Mouse (Mus musculus) v-Abl transformed pro-B cells (cell line): ENCODE data around the gene Robo1.
"Not testable (repeated sequence)": the region's sequence is repeated elsewhere in the genome, so short reads cannot be mapped to it uniquely, and the experiment has no call there.

Source experiments
- in situ Hi-C, 2 experiments: fragments of 400-800 bp; cut with MboI; formaldehyde crosslinking; loops; one replicate each; pipeline ENCODE4 v1.15.1; 2025; ENCODE audit not compliant: unreplicated experiment in 2 of 2

Gene Robo1

DNA sequence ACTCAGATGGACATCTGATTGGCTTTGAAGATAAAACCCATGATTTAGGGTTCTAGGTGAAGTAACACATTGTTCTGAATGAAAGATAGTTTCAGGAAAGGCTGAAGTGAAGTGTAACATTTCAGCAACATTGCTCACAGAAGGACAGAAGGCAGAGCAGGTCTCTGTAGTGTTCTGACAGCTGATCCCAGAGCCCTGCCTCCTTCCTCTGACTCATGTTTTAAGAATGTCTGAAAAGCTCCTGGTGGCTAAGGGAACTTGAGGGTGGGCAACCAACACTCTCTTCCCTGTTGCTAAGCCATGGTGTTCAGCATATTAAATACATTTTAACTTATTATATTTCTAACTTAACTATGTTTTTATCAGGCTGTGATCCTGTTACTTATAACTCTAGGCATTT is 126.3 kb downstream of the Robo1 start:
- in situ Hi-C loops = no loop called here

DNA sequence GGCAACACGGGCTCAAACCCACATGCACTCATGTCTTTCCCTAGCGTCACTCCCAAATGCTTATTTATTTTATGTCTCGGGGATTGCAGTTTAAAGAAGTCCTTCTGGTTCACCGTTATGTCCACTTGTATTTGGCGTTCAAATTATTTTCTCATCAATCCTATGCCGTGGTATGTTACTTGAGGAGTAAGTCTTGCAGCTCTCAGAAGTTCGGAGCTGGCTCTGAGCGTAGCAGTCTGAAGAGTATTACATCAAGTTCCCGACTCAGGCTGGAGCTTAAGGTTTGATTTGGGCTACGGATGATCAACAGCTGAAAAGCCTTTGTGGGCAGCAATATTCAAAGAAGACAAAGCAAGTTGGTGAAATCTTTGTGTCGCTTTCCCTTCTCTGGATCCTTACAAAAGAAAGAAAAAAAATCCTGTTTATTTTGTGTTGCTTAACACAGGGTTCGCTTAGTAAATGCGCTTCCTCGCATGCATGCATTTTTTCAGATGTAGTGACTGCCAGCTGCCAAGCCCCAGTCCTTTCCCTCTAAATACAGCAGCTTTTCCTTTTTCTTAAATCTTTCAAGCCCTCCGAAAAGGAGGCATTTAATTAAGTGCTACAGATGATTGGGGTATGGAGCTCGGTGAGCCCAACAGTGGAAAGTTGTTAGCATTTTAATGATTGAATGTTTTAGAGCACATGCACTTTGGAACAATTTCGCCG is 136.5 kb downstream of the Robo1 start:
- in situ Hi-C loops = no loop called here

DNA sequence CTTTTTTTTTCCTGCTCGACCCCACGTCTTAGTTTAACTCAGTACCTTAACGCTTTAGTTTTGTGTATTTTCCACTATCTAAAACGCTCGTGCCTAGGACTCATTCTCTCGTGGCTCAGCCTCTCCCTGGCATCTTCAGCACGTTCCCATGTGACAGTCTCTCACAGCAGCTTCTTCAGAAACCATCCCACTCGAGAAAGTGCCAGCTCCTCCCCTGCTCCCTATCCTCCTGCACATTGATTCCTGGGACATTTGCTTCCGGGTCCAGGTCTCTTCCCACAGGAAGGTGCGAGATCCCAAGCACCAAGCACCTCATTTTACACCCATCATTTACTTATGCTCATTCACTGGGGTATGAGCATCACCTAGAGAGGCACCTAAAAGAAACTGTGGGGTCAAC is 150.0 kb downstream of the Robo1 start:
- in situ Hi-C loops = no loop called here

DNA sequence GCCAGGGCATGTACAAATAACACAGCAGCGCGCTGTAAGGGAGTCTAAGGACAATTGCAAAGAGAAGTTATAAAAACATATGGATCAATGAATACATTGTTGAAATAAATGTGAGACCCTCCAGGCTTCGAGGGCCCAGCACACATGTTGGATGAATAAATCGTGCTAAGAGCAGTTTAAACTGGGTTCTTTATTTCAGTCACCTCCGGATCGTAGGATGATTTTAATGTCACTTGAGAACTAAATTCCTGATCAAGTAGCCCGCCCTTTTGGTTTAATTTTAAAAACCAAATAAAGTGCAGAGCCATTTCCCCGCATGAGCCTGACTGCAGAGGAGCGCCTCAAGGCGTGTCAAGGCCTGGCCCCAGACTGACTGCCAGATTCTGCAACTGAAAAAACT is 150.5 kb downstream of the Robo1 start:
- in situ Hi-C loops = no loop called here

DNA sequence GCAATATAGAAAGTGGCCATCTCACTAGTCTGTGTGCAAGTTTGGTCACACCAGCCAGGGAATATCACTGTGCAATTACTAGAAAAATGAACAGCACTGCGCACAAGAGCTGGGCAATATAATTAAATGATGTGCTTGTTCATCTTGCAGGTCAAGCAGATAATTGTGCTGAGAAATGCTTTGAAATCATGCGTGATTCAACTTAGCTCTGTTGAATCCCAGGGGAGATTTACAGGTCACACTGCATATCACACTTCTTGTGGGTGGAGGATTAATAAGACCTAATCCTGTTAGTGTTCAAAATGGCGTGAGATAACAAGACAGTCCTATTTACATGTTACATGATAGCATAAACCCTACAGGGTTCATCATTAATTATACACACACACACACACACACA is 157.6 kb downstream of the Robo1 start:
- in situ Hi-C loops = no loop called here

DNA sequence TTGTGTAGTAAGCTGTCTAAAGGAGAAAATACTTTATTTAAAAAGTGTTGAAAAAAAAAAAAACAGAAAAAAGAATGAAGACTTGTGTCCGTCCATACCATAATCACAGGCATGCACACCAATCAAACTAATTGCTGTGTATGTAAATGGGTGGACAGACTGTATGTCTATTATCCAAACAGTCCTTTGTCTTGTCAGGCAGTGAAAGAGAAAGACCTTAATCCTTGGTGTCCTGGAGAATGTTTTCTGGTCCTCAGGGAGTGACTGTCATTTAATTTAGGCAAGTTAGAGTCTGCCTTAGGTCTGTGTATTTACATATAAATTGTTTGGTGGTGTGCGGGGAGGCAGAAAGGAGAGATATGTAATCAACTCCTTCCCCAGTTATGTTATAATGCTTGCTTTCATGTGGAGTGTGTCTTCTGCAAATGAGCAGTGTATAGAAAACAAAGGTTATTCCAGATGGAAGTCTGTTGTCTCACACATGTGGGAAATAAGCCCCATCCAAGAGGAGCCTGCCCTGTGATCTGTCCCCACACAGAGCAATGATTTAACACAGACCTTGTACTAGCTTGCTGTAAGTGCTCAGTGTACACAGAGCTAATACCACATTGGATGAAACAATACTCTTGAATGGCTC is 162.0 kb downstream of the Robo1 start:
- in situ Hi-C loops = no loop called here

DNA sequence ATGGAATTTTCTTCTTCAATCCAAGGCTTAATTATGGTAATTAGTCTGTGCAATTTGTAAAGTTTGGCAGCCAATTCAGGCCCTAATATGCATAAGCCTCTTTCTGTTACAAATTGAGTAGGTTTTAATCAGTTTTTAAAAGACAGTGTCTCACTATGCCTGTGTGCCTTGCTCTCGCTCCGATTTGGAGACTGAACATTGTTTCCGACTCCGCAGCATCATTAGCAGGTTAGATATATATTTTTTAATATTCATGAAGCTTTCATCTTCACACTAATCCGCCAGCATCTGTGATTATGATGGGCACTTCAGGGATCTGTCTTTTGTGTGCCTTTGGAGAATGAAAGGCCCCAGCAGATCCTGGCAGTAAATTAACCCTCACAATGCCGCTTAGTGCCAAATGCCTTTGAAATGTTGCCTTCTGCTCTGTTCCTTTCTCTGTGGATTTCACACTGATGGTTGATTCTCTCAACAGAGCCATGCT is 202.7 kb downstream of the Robo1 start:
- in situ Hi-C loops = no loop called here

DNA sequence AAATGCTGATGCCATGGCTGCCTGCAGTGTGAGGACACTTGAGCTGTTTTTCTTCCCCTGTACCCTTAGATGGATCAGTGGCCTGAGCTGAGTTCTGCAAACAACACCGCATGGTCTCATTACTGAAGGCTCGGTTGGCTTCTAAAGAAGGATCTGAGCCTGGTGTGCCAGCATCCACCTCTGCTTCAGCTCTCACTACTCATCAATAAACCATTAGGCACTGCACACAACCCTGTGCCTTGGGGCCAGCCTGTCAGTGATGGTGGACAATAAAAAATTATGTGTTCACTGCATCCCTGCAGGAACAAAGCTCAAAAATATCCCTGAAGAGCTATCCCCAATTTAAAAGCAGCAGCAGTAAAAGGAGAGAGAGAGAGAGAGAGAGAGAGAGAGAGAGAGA is 223.2 kb downstream of the Robo1 start:
- in situ Hi-C loops = no loop called here

DNA sequence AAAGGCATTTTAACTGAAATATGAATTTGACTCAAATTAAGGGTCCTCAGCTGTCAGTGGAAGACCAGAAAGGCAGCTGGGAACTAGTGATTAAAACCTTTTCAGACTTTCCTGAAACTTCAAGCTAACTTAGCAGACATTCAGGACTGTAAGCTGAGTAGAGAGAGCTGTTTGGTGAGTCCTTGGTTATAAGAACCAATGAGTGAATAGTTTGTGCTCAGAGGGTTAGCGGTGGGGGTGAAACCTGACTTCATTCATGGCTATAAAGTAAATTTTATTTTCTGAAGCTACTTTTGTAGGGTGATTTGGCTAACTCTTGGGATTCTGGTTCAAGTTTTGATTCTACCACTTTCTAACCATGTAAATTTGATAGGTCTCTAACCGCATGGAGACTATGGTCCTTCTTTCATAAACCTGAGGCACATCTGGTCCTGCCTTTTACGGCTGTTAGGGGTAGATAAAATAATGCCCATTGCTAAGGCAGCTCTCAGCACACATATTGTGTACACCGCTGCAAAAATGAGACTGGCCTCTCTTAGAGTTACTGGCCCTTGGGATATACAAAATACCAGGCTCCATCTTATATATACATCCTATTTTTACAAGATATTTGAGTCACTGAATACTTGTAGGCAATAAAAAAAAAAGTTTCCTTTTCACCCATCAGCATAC is 225.9 kb downstream of the Robo1 start:
- in situ Hi-C loops = no loop called here

DNA sequence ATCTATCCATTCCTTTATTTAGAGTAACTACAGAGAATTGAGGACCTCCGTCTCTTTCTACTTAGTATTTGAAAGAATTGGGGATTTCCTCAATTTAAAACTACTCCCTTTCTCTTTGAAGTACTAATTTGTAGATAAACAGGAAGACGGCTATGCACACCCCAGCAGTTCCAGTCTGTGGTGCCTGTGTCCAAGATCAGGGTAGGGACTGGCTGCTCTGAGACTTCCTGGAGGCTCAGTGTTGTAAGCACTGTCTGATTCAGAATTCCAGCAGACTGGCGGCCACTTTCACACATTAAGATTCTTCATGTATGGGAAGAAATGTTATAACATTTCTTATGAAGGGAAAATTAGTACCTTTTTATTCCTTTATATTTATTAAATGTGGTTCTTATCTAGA is 230.1 kb downstream of the Robo1 start:
- in situ Hi-C loops = no loop called here

DNA sequence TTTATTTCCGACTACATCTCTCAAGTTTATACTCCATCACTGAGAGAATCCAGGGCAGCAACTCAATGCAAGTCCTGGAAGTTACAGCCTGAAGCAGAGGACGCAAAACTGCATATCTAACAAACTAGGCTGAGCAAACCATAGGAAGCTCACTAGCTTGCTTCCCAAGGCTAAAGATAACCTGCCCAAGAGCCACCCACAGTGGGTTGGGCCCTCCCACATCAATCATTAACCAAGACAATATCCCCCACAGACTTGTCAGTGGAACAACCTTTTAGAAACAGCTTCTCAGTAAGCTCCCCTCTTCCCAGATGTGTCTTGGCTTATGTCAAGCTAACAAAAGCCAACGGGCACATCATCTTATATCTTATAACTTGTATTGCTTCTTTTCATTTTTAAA is 235.8 kb downstream of the Robo1 start:
- in situ Hi-C loops = no loop called here

DNA sequence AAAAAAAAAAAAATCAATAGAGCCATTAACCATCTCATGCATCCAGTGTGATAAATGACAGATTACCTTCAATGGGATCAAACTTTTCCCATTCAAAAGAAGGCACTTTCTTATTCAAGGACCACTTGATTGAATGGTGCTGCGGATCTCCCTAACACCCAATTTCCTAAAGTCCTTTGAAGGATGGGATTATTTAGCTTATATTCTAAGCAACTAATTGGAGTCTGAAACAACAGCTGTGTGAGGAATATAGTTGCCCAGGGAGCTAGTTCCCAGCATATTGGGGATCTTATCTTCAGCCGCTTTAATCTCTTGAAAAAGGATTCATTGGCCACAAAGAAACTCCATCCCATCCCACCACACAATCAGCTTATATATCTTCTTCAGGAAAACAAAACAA is 236.8 kb downstream of the Robo1 start:
- in situ Hi-C loops = no loop called here

DNA sequence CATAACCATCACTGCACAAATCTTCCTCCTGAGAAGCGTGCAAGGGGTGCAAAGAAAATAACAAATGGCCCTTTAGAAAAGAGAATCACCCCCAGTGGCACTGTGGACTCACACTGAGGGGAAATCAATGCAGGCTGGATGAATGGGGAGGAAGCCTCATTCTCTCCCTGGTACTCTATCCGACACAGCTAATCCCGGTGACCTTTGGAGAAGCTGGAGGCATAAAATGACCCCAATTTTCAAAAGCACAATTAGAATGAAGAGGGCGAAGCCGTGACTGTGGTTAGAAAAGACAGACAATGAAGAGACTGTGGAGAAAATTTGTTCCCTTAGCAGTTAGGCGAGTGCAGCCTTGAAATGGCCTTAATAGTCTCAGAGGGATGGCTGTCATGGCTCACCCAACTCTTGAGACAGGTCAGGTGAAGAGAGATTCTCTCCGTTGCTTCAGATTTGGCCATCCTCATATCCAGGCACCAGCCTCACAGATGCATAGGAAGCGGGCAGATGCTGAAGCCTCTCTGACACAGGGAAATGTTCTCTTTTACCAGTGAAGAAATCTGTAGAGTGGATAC is 243.7 kb downstream of the Robo1 start:
- in situ Hi-C loops = no loop called here

DNA sequence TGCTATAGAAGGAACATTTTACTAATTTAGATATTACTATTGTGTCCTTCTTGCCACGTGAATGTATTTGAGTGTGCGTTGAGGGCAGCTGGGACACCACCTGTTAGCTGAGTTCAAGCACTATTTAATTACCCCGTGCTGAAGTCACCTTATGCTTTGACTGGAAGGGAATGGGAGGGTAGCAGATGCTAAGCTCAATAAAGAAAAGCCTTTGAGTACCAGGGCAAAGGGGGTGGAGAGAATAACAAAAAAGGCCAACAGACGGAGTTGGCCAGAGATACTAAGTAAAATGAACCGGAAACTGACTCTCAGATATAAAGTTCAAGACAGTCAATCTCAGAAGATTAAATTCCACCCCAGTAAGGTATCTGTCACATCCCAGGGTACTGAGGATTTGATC is 245.6 kb downstream of the Robo1 start:
- in situ Hi-C loops = no loop called here

DNA sequence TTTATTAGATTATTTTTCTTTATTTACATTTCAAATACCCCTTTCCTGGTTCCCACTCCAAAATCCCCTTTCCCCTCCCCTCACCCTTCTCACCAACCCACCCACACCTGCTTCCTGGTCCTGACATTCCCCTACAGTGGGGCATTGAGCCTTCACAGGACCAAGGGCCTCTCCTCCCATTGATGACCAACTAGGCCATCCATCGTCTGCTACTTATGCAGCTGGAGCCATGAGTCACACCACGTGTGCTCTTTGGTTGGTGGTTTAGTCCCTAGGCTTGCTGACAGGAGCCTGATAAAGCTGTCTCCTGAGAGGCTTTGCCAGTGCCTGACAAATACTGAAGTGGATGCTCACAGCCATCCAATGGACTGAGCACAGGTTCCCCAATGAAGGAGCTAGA is 254.0 kb downstream of the Robo1 start:
- in situ Hi-C loops = not testable (repeated sequence)

DNA sequence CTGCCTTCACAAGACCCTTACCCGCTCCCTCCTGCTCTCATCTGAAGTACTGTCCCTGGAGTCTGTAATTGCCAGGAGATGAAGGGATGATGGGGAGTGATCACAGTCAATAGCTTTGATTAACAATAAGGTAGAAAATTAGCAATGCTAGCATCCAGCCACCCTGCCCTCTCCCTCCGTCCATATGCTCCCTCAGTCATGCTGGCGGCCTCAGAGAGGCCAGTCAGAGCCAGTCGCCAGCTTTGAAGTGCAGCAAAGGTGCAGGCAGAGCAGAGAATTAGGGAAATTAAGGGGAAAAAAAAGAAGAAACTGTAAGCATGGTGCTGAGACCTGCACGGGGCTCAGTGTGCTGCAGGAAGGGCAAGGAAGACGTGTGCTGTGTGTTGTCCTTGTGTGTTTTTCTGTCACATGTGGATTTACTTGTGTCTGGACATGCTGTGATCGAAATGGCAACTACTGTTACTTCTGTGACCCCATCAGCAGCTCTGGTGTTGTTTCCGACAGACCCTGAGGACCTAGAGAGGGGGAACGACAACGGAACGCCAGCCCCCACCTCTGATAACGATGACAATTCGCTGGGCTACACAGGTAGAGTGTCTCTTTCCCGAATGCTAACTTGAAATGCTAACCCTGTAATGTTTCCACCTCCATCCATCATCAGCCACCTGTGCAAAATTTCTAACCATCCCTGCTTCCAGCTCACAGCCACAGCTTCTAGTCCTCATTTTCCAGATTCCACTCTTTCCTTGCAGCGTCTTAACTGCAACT is 255.3 kb downstream of the Robo1 start:
- in situ Hi-C loops = no loop called here

DNA sequence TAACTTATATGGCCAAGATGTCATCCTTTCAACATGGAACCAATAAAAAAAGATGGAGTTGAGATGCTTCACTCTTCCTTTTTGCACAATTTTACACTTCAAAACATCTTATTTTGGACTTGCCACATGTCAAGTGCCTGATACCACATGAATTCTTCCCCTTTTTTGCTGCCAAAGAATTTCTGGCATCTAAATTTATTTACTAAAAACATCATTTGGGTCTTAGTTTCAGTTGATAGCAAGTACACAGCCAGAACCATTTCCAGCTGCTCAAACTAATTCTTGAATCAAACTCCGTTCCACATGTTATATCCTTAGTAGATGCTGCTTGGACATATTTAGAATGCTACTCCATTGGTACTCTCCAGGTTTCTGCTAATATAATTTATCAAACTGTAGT is 267.1 kb downstream of the Robo1 start:
- in situ Hi-C loops = no loop called here

DNA sequence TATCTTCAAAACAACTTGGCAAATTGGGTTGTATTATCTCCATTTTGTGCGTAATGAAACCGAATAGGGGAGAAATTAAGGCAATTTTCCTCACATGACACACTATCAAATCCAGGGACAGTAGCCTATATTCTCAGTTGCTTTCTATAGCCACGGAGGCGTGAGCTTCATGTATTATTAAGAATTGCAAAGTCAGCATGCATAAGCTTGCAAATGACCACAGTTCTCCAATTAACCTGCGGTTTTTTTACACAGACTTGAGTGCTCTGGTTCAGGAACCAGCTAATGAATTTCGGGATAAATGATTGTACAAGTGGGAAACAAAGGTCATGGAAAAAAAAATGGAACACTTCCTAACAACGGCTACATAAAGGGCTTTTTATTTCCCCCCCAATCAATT is 268.9 kb downstream of the Robo1 start:
- in situ Hi-C loops = no loop called here

DNA sequence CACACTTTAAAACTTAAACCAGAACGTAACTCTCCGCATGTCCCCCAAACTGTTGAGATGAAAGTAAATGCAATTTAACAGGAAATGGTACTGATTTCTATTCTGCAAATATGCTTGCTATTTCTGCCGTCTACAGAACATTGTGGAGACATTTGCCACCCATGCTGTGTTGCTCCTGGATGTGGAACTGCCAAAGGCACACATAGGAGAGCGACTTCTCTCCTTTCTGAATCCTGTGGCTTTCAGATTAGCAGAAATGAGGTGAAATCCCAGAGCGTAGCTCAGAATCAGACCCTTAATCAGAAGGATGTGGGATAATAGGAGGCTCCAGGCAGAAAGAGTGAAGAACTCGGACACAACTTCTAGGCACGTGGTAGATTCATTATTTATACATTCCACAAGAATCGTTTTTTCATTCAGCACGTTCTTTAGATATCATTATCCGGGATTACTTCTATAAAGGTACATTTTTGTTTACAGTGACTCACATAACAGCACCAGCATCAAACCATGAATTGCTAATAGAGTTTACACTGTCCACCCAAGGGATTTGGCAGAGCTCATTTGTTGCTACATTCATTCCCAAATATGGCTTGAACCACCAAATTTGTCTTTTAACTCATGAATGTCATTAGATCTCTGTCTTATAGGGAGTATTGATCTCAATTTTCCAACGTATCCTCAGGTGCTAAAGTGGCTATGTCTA is 276.5 kb downstream of the Robo1 start:
- in situ Hi-C loops = no loop called here

DNA sequence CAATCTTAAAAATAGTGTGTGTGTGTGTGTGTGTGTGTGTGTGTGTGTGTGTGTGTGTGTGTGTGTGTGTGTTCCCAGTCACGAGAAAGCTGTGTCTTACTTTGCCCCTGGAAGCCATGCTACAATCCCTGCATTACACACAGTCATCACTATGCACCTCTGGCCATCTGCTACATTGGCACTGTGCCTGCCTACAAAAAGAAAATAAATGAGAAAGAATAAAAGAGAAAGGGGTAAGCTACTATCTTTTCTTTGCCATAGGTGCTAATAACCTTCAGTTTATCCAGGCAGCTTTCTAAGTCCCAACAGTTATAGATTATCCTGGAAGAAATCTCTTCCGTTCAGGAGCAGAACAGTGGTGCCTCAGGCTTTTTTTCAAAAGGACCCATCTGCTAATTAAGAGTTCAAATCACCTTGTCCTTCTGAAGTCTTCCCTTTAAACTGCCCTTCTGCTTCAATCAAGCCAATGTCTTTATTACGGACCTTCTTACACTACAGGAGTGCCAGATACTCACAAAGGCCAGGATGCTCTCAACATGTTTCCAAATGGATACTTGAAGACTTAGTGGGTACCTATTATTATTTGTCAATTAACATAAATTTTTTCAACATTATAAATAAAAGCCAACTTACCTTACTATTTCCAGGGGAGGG is 277.2 kb downstream of the Robo1 start:
- in situ Hi-C loops = no loop called here
